Mouse (Mus musculus): ENCODE measurements at regions not wholly inside any gene's neighbourhood (a gene's known extent, or its start where the extent isn't known, plus 50 kb on each side); places are given as distances from the start of the nearest gene placed in this dataset.
A peak's percentile ranks its signal among the peaks of the same experiment; 100 is the strongest.

DNA sequence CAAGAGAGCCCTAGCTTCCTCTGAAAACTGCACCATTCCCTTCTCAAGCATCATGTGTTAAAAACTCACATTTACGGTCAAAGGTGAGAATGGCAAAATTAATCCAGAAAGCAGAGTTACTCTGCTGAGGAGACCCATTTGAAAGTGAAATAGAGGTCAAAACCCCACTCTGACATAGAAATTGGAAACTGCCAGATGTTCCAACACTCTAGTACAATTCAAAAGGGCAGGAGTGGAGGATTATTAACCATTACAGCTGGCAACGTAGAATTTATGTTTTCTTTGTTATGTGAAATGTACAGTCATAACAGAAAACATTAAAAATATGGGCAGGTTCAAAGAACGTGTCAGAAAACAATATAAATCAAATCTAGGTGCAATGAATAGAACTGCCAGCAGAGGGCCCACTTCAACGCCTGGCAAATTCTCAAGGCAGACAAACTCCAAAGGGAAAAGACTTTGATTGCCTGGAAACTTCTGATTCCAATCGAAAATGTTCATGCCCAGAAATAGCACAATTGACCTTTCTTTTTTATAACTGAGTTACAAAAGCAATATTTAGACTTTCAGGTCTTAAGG is 54.2 kb upstream of the Rfpl4b start:
- H3K9me3 ChIP-seq (ENCODE audit: control insufficient read depth, low read length), result no peaks in the 10 kb centered on the region
- H3K27ac ChIP-seq (ENCODE audit: low read depth, low read length), result no peak overlapping the region
- H3K36me3 ChIP-seq (ENCODE audit: control insufficient read depth, insufficient read depth, low read length), result no peaks in the 10 kb centered on the region
- H3K4me2 ChIP-seq (replicated peaks; ENCODE audit: low read depth, low read length), result no peak overlapping the region
- no peaks in the 10 kb centered on the region for H3K27me3 ChIP-seq (ENCODE audit: control insufficient read depth, insufficient read depth, low read length)
- WGBS, result 19% methylated on average over 5 of the region's 5 CpGs
- DNase-seq (ENCODE audit: low spot score) (peak; percentile 68), ATAC-seq (ENCODE audit: low FRiP score) (no peak)
- H3K9ac ChIP-seq (ENCODE audit: low read depth, low read length), result no peak overlapping the region
- no peak overlapping the region for H3K4me3 ChIP-seq (ENCODE audit: low read depth, low read length)
- no peaks in the 10 kb centered on the region for H3K4me1 ChIP-seq (replicated peaks; ENCODE audit: control insufficient read depth, insufficient read depth, low read length)

DNA sequence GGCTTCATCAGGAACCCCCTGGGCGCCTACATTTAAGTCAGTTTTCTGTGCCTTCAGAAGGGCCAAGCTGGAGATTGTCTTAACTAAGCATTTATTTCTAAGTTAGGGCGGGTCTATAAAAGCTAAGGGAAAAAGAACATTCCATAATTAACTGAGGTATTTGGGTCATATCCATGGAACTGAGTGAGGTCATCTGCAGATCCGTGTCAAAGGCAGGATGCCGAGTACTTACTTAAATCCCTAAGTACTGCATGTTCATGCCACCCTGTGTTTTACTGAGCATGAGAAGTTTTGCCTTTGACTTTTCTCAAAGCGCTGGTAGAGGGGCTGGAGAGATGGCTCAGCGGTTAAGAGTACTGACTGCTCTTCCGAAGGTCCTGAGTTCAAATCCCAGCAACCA is 57.7 kb upstream of the Rfpl4b start:
- H3K36me3 ChIP-seq (ENCODE audit: control insufficient read depth, insufficient read depth, low read length), result no peaks in the 10 kb centered on the region
- 91% methylated on average over 7 of the region's 7 CpGs for WGBS
- H3K27me3 ChIP-seq (ENCODE audit: control insufficient read depth, insufficient read depth, low read length), result no peaks in the 10 kb centered on the region
- no peak overlapping the region for H3K27ac ChIP-seq (ENCODE audit: low read depth, low read length)
- no peak overlapping the region for H3K9ac ChIP-seq (ENCODE audit: low read depth, low read length)
- no peak overlapping the region for H3K4me2 ChIP-seq (replicated peaks; ENCODE audit: low read depth, low read length)
- no peaks in the 10 kb centered on the region for H3K4me1 ChIP-seq (replicated peaks; ENCODE audit: control insufficient read depth, insufficient read depth, low read length)
- ATAC-seq (ENCODE audit: low FRiP score) (no peak), DNase-seq (ENCODE audit: low spot score) (no peak)
- H3K4me3 ChIP-seq (ENCODE audit: low read depth, low read length), result no peak overlapping the region
- H3K9me3 ChIP-seq (ENCODE audit: control insufficient read depth, low read length), result no peaks in the 10 kb centered on the region

- H3K27me3 ChIP-seq (ENCODE audit: control insufficient read depth, insufficient read depth, low read length), result no peaks in the 10 kb centered on the region
- ATAC-seq (ENCODE audit: low FRiP score), result no peak
- WGBS, result 88% methylated on average over 7 of the region's 7 CpGs
- H3K9ac ChIP-seq (ENCODE audit: low read depth, low read length), result no peak overlapping the region
- no peak overlapping the region for H3K27ac ChIP-seq (ENCODE audit: low read depth, low read length)
- H3K4me1 ChIP-seq (replicated peaks; ENCODE audit: control insufficient read depth, insufficient read depth, low read length), result no peaks in the 10 kb centered on the region
- H3K9me3 ChIP-seq (ENCODE audit: control insufficient read depth, low read length), result no peaks in the 10 kb centered on the region
- no peak overlapping the region for H3K4me3 ChIP-seq (ENCODE audit: low read depth, low read length)
- H3K4me2 ChIP-seq (replicated peaks; ENCODE audit: low read depth, low read length), result no peak overlapping the region
- DNase-seq (ENCODE audit: low spot score), result no peak
- no peaks in the 10 kb centered on the region for H3K36me3 ChIP-seq (ENCODE audit: control insufficient read depth, insufficient read depth, low read length)
These were observed 59.1 kb upstream of the Rfpl4b start for GRCm38 (mm10) chr10:38880642-38881187.

- no peaks in the 10 kb centered on the region for H3K36me3 ChIP-seq (ENCODE audit: control insufficient read depth, insufficient read depth, low read length)
- ATAC-seq (ENCODE audit: low FRiP score), result no peak
- WGBS, result 89% methylated on average over 6 of the region's 6 CpGs
These were observed 60.6 kb upstream of the Rfpl4b start for GRCm38 (mm10) chr10:38882154-38882553.

DNA sequence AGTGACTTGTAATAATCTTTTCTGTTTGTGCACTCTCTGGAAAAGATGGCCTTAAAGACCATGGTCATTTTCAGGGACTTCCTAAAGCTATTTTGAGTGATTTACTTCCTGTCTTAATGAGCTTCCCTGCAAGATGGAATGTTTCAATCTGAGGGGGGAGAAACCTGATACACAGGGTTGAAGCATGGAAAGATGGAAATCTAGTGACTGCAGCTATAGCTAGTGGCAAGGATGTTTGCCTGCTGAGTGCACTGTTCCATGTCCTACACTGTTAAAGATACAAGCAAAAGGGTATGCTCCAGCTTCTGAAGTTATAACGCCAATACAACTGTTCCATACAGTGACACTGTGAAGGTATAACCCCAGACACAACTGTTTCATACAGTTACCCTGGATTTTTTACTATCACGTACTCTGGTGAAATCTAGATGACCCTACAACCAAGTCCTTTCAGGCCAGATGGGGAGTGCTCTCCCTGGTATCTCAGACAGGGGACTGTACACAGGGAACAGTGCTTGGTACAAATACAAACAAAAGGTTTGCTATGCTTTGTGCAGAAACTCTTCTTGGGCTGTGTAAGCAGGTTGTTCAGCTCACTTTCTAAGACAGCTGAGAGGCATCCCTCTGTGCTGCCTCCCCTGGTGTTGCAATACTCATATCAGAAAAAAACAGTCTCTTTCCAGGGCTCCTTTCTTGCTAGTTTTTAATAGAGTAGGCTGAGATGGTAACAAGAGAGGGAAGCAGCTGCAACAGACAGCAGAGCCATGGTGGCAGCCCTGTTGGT is 62.4 kb upstream of the Rfpl4b start:
- Histone ChIP-seq H3K4me2 (replicated peaks; ENCODE audit: low read depth, low read length) (no peak overlapping the region), H3K27me3 (ENCODE audit: control insufficient read depth, insufficient read depth, low read length) (no peaks in the 10 kb centered on the region), H3K4me1 (replicated peaks; ENCODE audit: control insufficient read depth, insufficient read depth, low read length) (no peaks in the 10 kb centered on the region), H3K4me3 (ENCODE audit: low read depth, low read length) (no peak overlapping the region), H3K27ac (ENCODE audit: low read depth, low read length) (no peak overlapping the region), H3K36me3 (ENCODE audit: control insufficient read depth, insufficient read depth, low read length) (no peaks in the 10 kb centered on the region), H3K9me3 (ENCODE audit: control insufficient read depth, low read length) (no peaks in the 10 kb centered on the region), H3K9ac (ENCODE audit: low read depth, low read length) (no peak overlapping the region)
- WGBS, result 87% methylated on average over 2 of the region's 2 CpGs
- no peak for ATAC-seq (ENCODE audit: low FRiP score)
- DNase-seq (ENCODE audit: low spot score), result no peak

More at GRCm38 (mm10) chr10:38882154-38882553, 60.6 kb upstream of the Rfpl4b start:
- no peaks in the 10 kb centered on the region for H3K9me3 ChIP-seq (ENCODE audit: control insufficient read depth, low read length)
- no peaks in the 10 kb centered on the region for H3K27me3 ChIP-seq (ENCODE audit: control insufficient read depth, insufficient read depth, low read length)
- no peak overlapping the region for H3K4me2 ChIP-seq (replicated peaks; ENCODE audit: low read depth, low read length)
- no peak for DNase-seq (ENCODE audit: low spot score)
- no peaks in the 10 kb centered on the region for H3K4me1 ChIP-seq (replicated peaks; ENCODE audit: control insufficient read depth, insufficient read depth, low read length)
- no peak overlapping the region for H3K4me3 ChIP-seq (ENCODE audit: low read depth, low read length)
- H3K27ac ChIP-seq (ENCODE audit: low read depth, low read length), result no peak overlapping the region
- no peak overlapping the region for H3K9ac ChIP-seq (ENCODE audit: low read depth, low read length)

- Histone ChIP-seq H3K36me3 (ENCODE audit: control insufficient read depth, insufficient read depth, low read length) (no peaks in the 10 kb centered on the region), H3K27me3 (ENCODE audit: control insufficient read depth, insufficient read depth, low read length) (no peaks in the 10 kb centered on the region), H3K27ac (ENCODE audit: low read depth, low read length) (no peak overlapping the region), H3K9me3 (ENCODE audit: control insufficient read depth, low read length) (no peaks in the 10 kb centered on the region), H3K4me3 (ENCODE audit: low read depth, low read length) (no peak overlapping the region), H3K4me2 (replicated peaks; ENCODE audit: low read depth, low read length) (no peak overlapping the region), H3K9ac (ENCODE audit: low read depth, low read length) (no peak overlapping the region), H3K4me1 (replicated peaks; ENCODE audit: control insufficient read depth, insufficient read depth, low read length) (no peaks in the 10 kb centered on the region)
- 63% methylated on average over 4 of the region's 4 CpGs for WGBS
- no peak for DNase-seq (ENCODE audit: low spot score)
- ATAC-seq (ENCODE audit: low FRiP score), result no peak
These were observed 63.1 kb upstream of the Rfpl4b start for GRCm38 (mm10) chr10:38884641-38885040.

DNA sequence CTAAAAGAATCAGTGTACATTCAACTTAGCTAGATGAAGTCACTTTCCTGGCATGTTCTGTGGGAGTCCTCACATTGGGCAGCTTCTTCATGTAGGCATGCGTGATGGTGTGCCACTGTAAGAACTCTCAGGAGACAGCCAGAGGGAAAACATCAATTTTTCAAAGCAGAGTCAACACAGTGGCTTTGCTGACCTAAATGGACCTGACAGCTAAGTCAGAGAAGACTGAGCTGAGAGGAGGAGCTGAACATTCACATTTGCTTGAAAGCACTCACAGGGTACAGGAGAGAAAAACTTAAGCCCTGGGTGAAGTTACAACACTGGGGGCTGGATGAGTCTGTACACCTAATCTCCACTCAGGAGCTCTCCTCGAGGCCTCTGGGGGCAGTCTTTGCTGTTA is 64.9 kb upstream of the Rfpl4b start:
- DNase-seq (ENCODE audit: low spot score), result no peak
- 61% methylated on average over 2 of the region's 2 CpGs for WGBS
- H3K4me2 ChIP-seq (replicated peaks; ENCODE audit: low read depth, low read length), result no peak overlapping the region

GRCm38 (mm10) chr10:38887896-38888295 is 66.3 kb upstream of the Rfpl4b start:
- DNase-seq (ENCODE audit: low spot score) (no peak), ATAC-seq (ENCODE audit: low FRiP score) (no peak)
- Histone ChIP-seq H3K27me3 (ENCODE audit: control insufficient read depth, insufficient read depth, low read length) (no peaks in the 10 kb centered on the region), H3K4me2 (replicated peaks; ENCODE audit: low read depth, low read length) (no peak overlapping the region), H3K4me3 (ENCODE audit: low read depth, low read length) (no peak overlapping the region), H3K9ac (ENCODE audit: low read depth, low read length) (no peak overlapping the region), H3K4me1 (replicated peaks; ENCODE audit: control insufficient read depth, insufficient read depth, low read length) (no peaks in the 10 kb centered on the region), H3K9me3 (ENCODE audit: control insufficient read depth, low read length) (no peaks in the 10 kb centered on the region), H3K36me3 (ENCODE audit: control insufficient read depth, insufficient read depth, low read length) (no peaks in the 10 kb centered on the region), H3K27ac (ENCODE audit: low read depth, low read length) (no peak overlapping the region)
- whole genome bisulfite sequencing, result 90% methylated on average over 9 of the region's 9 CpGs

More for the DNA sequence above, 64.9 kb upstream of the Rfpl4b start:
- Histone ChIP-seq H3K27me3 (ENCODE audit: control insufficient read depth, insufficient read depth, low read length) (no peaks in the 10 kb centered on the region), H3K9me3 (ENCODE audit: control insufficient read depth, low read length) (no peaks in the 10 kb centered on the region), H3K4me1 (replicated peaks; ENCODE audit: control insufficient read depth, insufficient read depth, low read length) (no peaks in the 10 kb centered on the region), H3K9ac (ENCODE audit: low read depth, low read length) (no peak overlapping the region), H3K36me3 (ENCODE audit: control insufficient read depth, insufficient read depth, low read length) (no peaks in the 10 kb centered on the region), H3K27ac (ENCODE audit: low read depth, low read length) (no peak overlapping the region), H3K4me3 (ENCODE audit: low read depth, low read length) (no peak overlapping the region)
- ATAC-seq (ENCODE audit: low FRiP score), result no peak

DNA sequence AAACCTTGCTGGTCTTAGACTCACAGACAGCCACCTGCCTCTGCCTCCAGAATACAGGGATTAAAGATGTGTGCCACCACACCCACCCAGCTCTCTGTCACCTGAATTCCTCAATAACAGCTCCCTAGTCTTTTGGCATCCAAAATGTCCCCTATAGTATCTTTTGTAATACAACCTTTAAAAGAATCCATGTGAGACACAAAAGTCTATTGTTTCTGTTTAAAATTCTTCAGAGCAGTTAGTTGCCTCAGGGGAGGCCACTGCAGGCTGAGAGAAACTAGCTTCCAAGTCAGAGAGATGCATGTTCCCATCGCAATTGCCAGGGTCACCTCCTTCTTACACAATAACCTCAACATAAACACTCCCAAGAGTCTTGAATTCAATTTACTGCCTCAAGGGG is 70.6 kb upstream of the Lama4 start:
- H3K9ac ChIP-seq (ENCODE audit: low read depth, low read length), result no peak overlapping the region
- no peak overlapping the region for H3K4me2 ChIP-seq (replicated peaks; ENCODE audit: low read depth, low read length)
- H3K4me1 ChIP-seq (replicated peaks; ENCODE audit: control insufficient read depth, insufficient read depth, low read length), result no peaks in the 10 kb centered on the region
- 74% methylated on average over 1 of the region's 1 CpGs for WGBS
- no peaks in the 10 kb centered on the region for H3K27me3 ChIP-seq (ENCODE audit: control insufficient read depth, insufficient read depth, low read length)
- no peak for DNase-seq (ENCODE audit: low spot score)
- H3K4me3 ChIP-seq (ENCODE audit: low read depth, low read length), result no peak overlapping the region
- no peak for ATAC-seq (ENCODE audit: low FRiP score)
- H3K36me3 ChIP-seq (ENCODE audit: control insufficient read depth, insufficient read depth, low read length), result no peaks in the 10 kb centered on the region
- H3K9me3 ChIP-seq (ENCODE audit: control insufficient read depth, low read length), result no peaks in the 10 kb centered on the region
- no peak overlapping the region for H3K27ac ChIP-seq (ENCODE audit: low read depth, low read length)

Data from hindbrain, embryonic 11.5 days (tissue).